Mouse (Mus musculus) erythroblast, embryonic 14.5 days (primary cell): ENCODE measurements around the gene Pard6b.

ENCODE experiments used
- GATA1 ChIP-seq: IDR thresholded peaks from 2 replicates; pipeline ENCODE4 v1.6.1; 2012; ENCODE audit warnings: low read length, inconsistent platforms, mixed read lengths
- TAL1 ChIP-seq: IDR thresholded peaks from 3 replicates; pipeline ENCODE4 v1.6.1; 2012; ENCODE audit warnings: low read length, inconsistent platforms, mixed read lengths

GRCm38 (mm10) chr2:168049002-168049635 is 31.7 kb upstream of the Pard6b start:
- TF ChIP-seq GATA1 = no peak
- TF ChIP-seq TAL1 = no peak
